Mouse (Mus musculus) cerebellum, adult 2 months (tissue): ENCODE measurements around the gene Ermn.

Source experiments
- CTCF ChIP-seq: fragments of 200-500 bp; IDR thresholded peaks from 2 replicates; pipeline ENCODE4 v1.5.1; 2011; ENCODE audit warnings: low read depth, mild to moderate bottlenecking, control low read depth, low read length, moderate library complexity, borderline replicate concordance; ENCODE audit not compliant: insufficient read depth
- POLR2A ChIP-seq: fragments of 200-500 bp; IDR thresholded peaks from 2 replicates; pipeline ENCODE4 v1.6.1; 2011; ENCODE audit warnings: low read length, control low read depth, borderline replicate concordance; ENCODE audit not compliant: insufficient read depth

- TF ChIP-seq POLR2A, result no peak
- TF ChIP-seq CTCF, result no peak
Measured at GRCm38 (mm10) chr2:58041867-58042266, 10.8 kb downstream of the Ermn start.
